Mouse (Mus musculus) fibroblast of lung, adult 2 months (primary cell): ENCODE measurements at regions not wholly inside any gene's neighbourhood (a gene's known extent, or its start where the extent isn't known, plus 50 kb on each side); places are given as distances from the start of the nearest gene placed in this dataset.

Experiments used
- DNase-seq: peaks from one replicate; pipeline ENCODE4 v3.0.0-alpha.2; 2011; ENCODE audit warnings: low read depth

GRCm38 (mm10) chr3:117520461-117520860 lies 54.2 kb upstream of the Plppr5 start:
- no peak for DNase-seq

- no peak for DNase-seq
Observed at GRCm38 (mm10) chr3:117508090-117508489, 66.5 kb upstream of the Plppr5 start.

GRCm38 (mm10) chr3:117506151-117506723 lies 68.4 kb upstream of the Plppr5 start:
- DNase-seq: no peak

- DNase-seq: no peak
Observed at GRCm38 (mm10) chr3:117501107-117501506, 73.5 kb upstream of the Plppr5 start.

- DNase-seq: no peak
Observed at GRCm38 (mm10) chr3:117498138-117498897, 76.3 kb upstream of the Plppr5 start.

- DNase-seq: peak; percentile 9
Observed at GRCm38 (mm10) chr3:117494118-117494517, 80.5 kb upstream of the Plppr5 start.

- DNase-seq: no peak
Observed at GRCm38 (mm10) chr3:117487281-117488027, 87.2 kb upstream of the Plppr5 start.

- no peak for DNase-seq
Observed at GRCm38 (mm10) chr3:117486351-117486750, 88.3 kb upstream of the Plppr5 start.

- DNase-seq: no peak
Observed at GRCm38 (mm10) chr3:117480131-117480530, 94.5 kb upstream of the Plppr5 start.

GRCm38 (mm10) chr3:117459507-117459906 lies 98.8 kb upstream of the Plppr4 start:
- DNase-seq: no peak

- DNase-seq: no peak
Observed at GRCm38 (mm10) chr3:117450559-117450958, 89.9 kb upstream of the Plppr4 start.

GRCm38 (mm10) chr3:117441887-117442286 lies 81.2 kb upstream of the Plppr4 start:
- no peak for DNase-seq

GRCm38 (mm10) chr3:117440294-117440693 lies 79.6 kb upstream of the Plppr4 start:
- DNase-seq: no peak

- peak; percentile 42 for DNase-seq
Observed at GRCm38 (mm10) chr3:117438473-117439114, 77.9 kb upstream of the Plppr4 start.

GRCm38 (mm10) chr3:117424526-117424925 lies 63.9 kb upstream of the Plppr4 start:
- DNase-seq: no peak

- DNase-seq: no peak
Observed at GRCm38 (mm10) chr3:117412896-117413747, 52.4 kb upstream of the Plppr4 start.
